Mouse (Mus musculus) heart, postnatal 10 days (tissue): ENCODE results near the gene Zfp710. TPM values are rescaled to one million over a fixed set of nuclear protein-coding genes. Genes with fewer than 3 reads are reported as not detected.
"Not testable (repeated sequence)": the region's sequence is repeated elsewhere in the genome, so short reads cannot be mapped to it uniquely, and the experiment has no call there.

ENCODE experiments used
- DNase-seq, 2 experiments: peaks; one replicate each; pipeline ENCODE4 v3.0.0; 2021
- intact Hi-C: fragments of 180-260 bp; cut with DNase I; formaldehyde crosslinking; loops from one replicate; pipeline ENCODE4 v1.15.1; 2025
- total RNA-seq, 2 experiments: library from RNA; stranded (reverse); gene quantifications; 2 replicates each; pipeline ENCODE4 v1.2.3; 2021

The Zfp710 gene
- total RNA-seq = 10 to 100 TPM; 20.1 to 24.4 TPM

- intact Hi-C loops = loop anchor here (2.0 to 5.0 kb wide), 3 partner anchors 38 to 87 kb away; partner anchors contain the start of gene Arpin
- DNase-seq = peak; percentile 91 to 93
Measured at GRCm38 (mm10) chr7:80024521-80025390, at the start of gene Zfp710. TSS of gene Zfp710 (plus strand) at chr7:80024814.

DNA sequence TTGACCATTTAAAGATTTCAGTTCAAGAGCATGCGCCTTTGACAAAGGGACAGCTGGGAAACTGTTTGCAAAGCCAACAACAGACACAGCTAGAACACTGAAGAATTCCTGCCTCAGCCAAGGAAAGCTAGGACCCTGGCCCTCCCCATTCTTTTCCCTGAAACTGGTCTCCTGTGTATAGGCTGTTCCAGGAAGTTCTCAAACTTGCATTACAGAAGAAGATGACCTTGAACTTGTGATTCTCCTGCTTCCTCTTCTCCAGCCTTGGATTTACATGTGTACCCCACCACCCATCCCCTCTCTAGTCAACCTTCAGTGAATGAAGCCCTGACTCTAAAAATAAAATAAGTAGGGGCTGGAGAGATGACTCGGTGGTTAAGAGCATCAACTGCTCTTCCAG is 49.3 kb upstream of the Zfp710 start:
- intact Hi-C loops = no loop called here

GRCm38 (mm10) chr7:79986717-79987116 is 37.9 kb upstream of the Zfp710 start:
- intact Hi-C loops = no loop called here
- DNase-seq = no peak

More for the DNA sequence above, 49.3 kb upstream of the Zfp710 start:
- no peak for DNase-seq

DNA sequence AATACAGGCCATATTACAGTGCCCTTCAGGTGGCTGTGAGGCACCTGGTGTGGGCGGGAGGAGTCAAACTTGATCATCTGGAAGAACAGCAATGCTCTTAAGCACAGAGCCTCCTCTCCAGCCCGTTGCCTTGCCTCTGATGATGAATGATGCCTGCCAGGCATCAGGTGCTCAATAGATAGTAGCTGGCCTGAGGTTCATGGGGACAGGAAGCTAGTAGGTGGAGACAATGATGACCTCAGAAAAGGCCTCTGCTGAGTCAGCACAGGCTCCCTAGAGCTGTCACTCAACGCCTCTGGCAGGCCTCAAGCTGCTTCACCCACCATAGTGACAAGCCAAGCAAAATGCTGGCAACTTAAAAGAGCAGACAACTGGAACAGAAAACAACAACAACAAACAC is 36.9 kb upstream of the Zfp710 start:
- DNase-seq = no peak
- intact Hi-C loops = no loop called here

DNA sequence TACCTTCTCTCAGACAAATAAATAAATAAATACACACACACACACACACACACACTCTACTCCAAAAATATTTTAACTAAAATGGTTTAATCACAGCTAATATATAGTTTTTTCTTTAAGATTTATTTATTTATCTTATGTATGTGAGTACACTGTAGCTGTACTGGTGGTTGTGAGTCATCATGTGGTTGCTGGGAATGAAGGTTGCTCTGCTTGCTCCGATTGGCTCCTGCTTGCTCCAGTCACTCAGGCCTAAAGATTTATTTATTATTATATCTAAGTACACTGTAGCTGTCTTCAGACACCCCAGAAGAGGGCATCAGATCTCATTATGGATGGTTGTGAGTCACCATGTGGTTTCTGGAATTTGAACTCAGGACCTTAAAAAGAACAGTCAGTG is 36.1 kb upstream of the Zfp710 start:
- DNase-seq, intact Hi-C loops: not testable (repeated sequence)

DNA sequence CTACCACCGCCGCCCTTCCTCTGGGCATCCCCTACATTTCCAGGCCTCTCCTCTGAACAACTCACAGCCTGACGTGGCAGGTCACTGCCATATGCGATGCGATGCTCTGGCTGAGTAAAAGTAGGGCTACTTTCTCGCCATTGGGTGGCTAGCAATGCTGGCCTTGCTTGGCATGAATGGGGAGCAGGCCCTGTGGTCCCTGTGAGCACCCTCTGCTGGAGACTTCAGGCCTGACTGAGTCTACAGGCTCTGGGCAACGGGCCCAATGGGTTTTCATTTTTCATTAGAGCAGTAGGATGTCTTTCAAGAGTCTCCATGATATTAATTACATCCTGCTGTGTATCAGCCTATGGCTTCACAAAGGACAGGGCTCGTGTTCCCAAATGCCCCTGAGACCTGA is 30.1 kb upstream of the Zfp710 start:
- DNase-seq = peak; percentile 43 to 69
- intact Hi-C loops = loop anchor here (10.0 kb wide), 1 partner anchor 190 kb away; no protein-coding TSS in a partner anchor

GRCm38 (mm10) chr7:79997761-79998160 is 26.9 kb upstream of the Zfp710 start:
- intact Hi-C loops = loop anchor here (10.0 kb wide), 1 partner anchor 193 kb away; no protein-coding TSS in a partner anchor
- no peak for DNase-seq

GRCm38 (mm10) chr7:80002353-80003055 is 22.1 kb upstream of the Zfp710 start:
- intact Hi-C loops = no loop called here
- no peak for DNase-seq

DNA sequence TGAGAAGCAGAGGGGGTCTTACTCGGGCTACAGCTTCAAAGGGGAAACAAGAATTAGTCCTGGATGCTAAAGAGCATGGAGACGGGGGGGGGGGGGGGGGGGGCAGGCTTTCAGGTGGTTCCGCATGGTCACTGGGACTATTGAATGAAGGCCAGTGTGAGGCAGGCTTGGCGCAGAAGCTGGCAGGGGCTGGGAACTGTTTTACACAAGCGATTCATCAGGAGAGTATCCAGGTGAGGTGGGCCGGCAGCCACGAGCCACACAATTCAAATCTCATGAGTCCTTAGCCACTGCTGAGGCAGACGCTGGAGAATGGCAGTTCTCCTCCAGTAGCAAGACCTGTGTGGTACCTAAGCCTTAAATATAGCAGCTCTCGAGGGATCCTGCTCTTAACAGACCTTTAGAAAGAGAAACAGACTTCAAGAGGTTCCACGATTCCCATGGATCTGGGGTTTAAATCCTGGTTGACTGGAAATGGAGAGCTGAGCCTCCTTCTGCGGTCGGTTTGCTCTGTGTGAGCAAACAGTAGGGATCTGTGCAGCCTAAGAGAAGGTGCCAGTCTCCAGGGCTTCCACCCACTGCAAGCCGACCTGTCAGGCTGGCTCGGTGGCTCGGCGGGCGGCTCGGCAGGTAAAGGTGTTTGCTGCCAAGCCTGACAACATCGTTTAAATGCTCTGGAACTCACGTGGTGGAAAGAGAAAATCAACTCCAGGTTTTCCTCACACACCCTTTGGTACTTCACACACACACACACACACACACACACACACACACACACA is 19.6 kb upstream of the Zfp710 start:
- DNase-seq = peak in 1 of 2 experiments; percentile 25
- intact Hi-C loops = no loop called here

DNA sequence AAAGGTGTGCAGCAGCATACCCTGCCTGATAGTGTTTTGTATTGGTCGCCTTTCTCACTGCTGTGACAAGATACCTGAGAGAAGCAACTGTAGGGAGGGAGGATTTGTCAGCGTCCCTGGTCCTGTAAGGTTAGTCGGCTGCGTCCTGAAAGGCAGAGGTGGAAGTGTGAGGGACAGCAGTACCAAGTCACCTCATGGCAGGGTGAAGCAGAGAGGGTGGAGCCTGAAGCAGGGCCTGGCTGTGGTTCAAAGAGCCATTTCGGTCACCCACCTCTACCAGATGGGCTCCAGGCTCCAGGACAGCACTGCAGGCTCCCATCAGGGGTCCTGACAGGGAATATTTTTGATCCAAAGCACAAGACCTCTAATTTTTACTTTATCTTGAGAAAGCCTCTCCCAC is 13.9 kb upstream of the Zfp710 start:
- DNase-seq = no peak
- intact Hi-C loops = loop anchor here (10.0 kb wide), 1 partner anchor 204 kb away; no protein-coding TSS in a partner anchor

- DNase-seq = peak in 1 of 2 experiments; percentile 70
- intact Hi-C loops = loop anchor here (10.0 kb wide), 1 partner anchor 203 kb away; no protein-coding TSS in a partner anchor
Measured at GRCm38 (mm10) chr7:80011470-80011869, 13.1 kb upstream of the Zfp710 start.

DNA sequence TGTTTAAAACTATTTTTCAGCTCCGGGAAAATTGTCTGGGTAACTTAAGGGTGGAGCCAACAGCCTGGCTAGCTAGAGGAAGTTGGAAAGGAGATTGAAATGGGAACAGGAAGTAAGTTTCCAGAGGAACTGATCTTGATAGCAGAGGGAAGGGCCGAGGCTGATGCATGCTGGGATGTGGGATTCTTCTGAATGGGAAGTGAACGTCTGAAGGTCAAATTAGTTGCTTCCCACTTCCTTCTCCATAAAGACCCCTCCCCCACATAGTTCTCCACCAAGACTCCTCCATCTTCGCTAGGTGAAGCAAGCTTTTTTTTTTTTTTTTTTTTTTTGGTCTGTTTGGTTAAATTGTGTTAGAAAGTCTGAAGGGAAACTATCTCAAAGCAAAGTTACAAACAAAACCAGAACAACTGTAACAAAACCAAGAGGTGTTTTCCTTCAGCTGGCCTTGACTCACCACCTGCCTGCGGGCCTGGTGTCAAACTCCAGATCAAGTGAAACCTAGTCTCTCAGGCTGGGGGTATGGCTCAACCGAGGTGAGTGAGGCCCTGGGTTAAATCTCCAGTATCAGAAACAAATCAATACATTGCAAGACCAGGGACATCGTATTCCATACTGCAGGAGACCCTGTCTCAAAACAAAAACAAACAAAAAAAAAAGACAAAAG is 10.6 kb upstream of the Zfp710 start:
- DNase-seq = peak; percentile 51 to 58
- intact Hi-C loops = loop anchor here (10.0 kb wide), 1 partner anchor 201 kb away; no protein-coding TSS in a partner anchor

DNA sequence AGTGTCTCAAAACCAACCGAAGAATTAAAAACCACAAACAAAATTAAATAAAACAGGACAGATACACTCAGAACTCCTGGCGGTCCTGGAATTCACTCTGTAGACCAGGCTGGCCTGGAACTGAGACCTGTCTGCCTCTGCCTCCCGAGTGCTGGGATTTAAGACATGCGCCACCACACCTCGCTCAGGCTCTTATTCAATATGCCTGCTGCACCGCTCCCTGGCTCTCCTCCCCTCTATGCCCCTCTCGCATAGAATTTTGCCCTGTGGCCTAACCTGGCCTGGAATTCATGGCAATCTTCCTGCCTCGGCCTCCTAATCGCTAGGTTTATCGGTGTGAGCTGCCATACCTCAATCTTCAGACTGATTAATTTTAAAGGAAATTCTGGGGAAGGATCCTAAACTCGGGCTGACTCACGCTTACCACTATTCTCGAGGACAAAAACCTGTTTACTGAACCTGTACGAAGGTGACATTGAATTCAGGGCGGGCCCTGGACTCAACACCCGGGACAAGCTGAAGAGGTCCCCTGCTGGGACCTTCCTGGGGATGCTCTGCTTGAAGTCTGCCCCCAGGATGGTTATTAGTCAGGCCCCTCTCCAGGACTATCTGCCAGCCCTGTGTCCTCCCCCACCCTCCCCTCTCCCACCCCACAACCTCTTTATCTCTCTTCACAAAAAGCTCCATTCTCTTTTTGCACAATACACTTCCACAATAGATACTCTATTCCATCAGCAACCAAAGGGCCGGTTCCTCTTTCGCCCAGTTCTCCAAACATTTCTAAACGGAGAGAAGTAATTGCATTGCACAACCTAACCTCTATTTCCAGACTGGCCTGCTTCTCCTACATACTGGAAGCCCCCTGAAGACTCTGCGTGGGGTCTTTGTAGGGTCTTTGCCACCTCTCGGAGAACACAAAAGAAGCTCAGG is 9.5 kb upstream of the Zfp710 start:
- intact Hi-C loops = loop anchor here (10.0 kb wide), 1 partner anchor 200 kb away; no protein-coding TSS in a partner anchor
- no peak for DNase-seq

GRCm38 (mm10) chr7:80018506-80019452 is 5.8 kb upstream of the Zfp710 start:
- intact Hi-C loops = loop anchor here (10.0 kb wide), 1 partner anchor 196 kb away; no protein-coding TSS in a partner anchor
- no peak for DNase-seq

GRCm38 (mm10) chr7:80023621-80024435 is 786 bp upstream of the Zfp710 start:
- DNase-seq = peak in 1 of 2 experiments; percentile 62
- intact Hi-C loops = loop anchor here (2.0 to 5.0 kb wide), 2 partner anchors 67 to 87 kb away; partner anchors contain the start of gene Arpin

- DNase-seq = peak in 1 of 2 experiments; percentile 37
- intact Hi-C loops = loop anchor here (2.0 to 5.0 kb wide), 3 partner anchors 37 to 65 kb away; no protein-coding TSS in a partner anchor
Measured at GRCm38 (mm10) chr7:80025391-80026117, 940 bp downstream of the Zfp710 start.
